Mouse (Mus musculus): ENCODE data around the gene Plekhh2. TPM values are rescaled to one million over a fixed set of nuclear protein-coding genes. Genes with fewer than 3 reads are reported as not detected.

The Plekhh2 gene
- total and polyA plus RNA-seq, 3 experiments = 0.21 to 1.7 (median 1.1) TPM

- in situ Hi-C loops (cut with MboI; ENCODE audit: low pct_ligation_motif_present, low pct_unique_long_range_greater_than_20kb, low sequenced_read_pairs) (no loop called here), dilution Hi-C loops (cut with MboI; ENCODE audit: extremely low pct_ligation_motif_present, extremely low pct_unique_long_range_greater_than_20kb, low sequenced_read_pairs) (no loop called here)
- H3K4me1 ChIP-seq (ENCODE audit: control insufficient read depth in 1 of 2, insufficient read depth in 2 of 2) = peaks cover 8 to 20% of the 10 kb centered on the region in 2 experiments; a peak in 3 of 4 replicates
- no peak overlapping the region for H3K27ac ChIP-seq (ENCODE audit: insufficient read depth, low read depth)
- DNase-seq (ENCODE audit: extremely low read depth) = no peak
- H3K9me3 ChIP-seq (replicated peaks; ENCODE audit: low read length) = no peaks in the 10 kb centered on the region
- H3K4me2 ChIP-seq (ENCODE audit: insufficient read depth, low read depth, poor library complexity, severe bottlenecking) = no peak overlapping the region
- TF ChIP-seq KAT2A (IDR thresholded peaks at IDR 0.05; ENCODE audit: insufficient replicate concordance, low read length) = no peak
- TF ChIP-seq E2F4 (IDR thresholded peaks at IDR 0.05; ENCODE audit: insufficient replicate concordance, low read depth, low read length) = no peak
- no peak for TF ChIP-seq RAD21 (IDR thresholded peaks at IDR 0.05; ENCODE audit: low read depth, low read length)
- no peak for TF ChIP-seq BHLHE40 (IDR thresholded peaks at IDR 0.05; ENCODE audit: low read depth, low read length)
- no peak for TF ChIP-seq PAX5 (IDR thresholded peaks at IDR 0.05; ENCODE audit: low read length)
- TF ChIP-seq MAX (IDR thresholded peaks at IDR 0.05; ENCODE audit: low read length) = no peak
- TF ChIP-seq ELF1 (IDR thresholded peaks at IDR 0.05; ENCODE audit: low read depth, low read length) = no peak
- TF ChIP-seq MAFK (IDR thresholded peaks at IDR 0.05; ENCODE audit: insufficient replicate concordance, low read length) = no peak
- no peak for TF ChIP-seq CHD1 (IDR thresholded peaks at IDR 0.05; ENCODE audit: low read depth, low read length)
- no peak for TF ChIP-seq SMC3 (IDR thresholded peaks at IDR 0.05; ENCODE audit: low read depth, low read length)
- TF ChIP-seq RCOR1 (conservative IDR thresholded peaks at IDR 0.05; ENCODE audit: low read depth, low read length) = no peak
- no peak for TF ChIP-seq MEF2A (IDR thresholded peaks at IDR 0.05; ENCODE audit: borderline replicate concordance, low read depth, low read length)
- TF ChIP-seq NRF1 (IDR thresholded peaks at IDR 0.05; ENCODE audit: low read depth, low read length) = no peak
- TF ChIP-seq MAZ (IDR thresholded peaks at IDR 0.05; ENCODE audit: low read depth, low read length) = no peak
- TF ChIP-seq TCF12 (IDR thresholded peaks at IDR 0.05; ENCODE audit: low read depth, low read length) = no peak
- TF ChIP-seq CTCF (conservative IDR thresholded peaks at IDR 0.05 in 1 of 2, IDR thresholded peaks at IDR 0.05 in 1 of 2; ENCODE audit: low read depth in 2 of 2, low read length in 2 of 2) = no peak
- TF ChIP-seq SIN3A (IDR thresholded peaks at IDR 0.05; ENCODE audit: low read length) = no peak
- TF ChIP-seq IRF4 (IDR thresholded peaks at IDR 0.05; ENCODE audit: low read depth, low read length) = no peak
- no peaks in the 10 kb centered on the region for H3K27me3 ChIP-seq (replicated peaks)
- no peak overlapping the region for H3K9ac ChIP-seq (ENCODE audit: insufficient read depth, low read depth)
- H3K36me3 ChIP-seq (replicated peaks in 1 of 2; ENCODE audit: control insufficient read depth in 1 of 2, insufficient read depth in 1 of 2, low read length in 1 of 2) = peaks cover 0 to 24% of the 10 kb centered on the region in 2 experiments
- H3K79me2 ChIP-seq (replicated peaks; ENCODE audit: control insufficient read depth, extremely low read depth, insufficient read depth, poor library complexity, severe bottlenecking) = no peaks in the 10 kb centered on the region
- no peak overlapping the region for H3K4me3 ChIP-seq (replicated peaks in 1 of 3; ENCODE audit: low read depth in 2 of 3, low read length in 2 of 3, poor library complexity in 1 of 3)
These were observed 120.1 kb downstream of the Plekhh2 start for GRCm38 (mm10) chr17:84631836-84632235.

- in situ Hi-C loops (cut with MboI; ENCODE audit: low pct_ligation_motif_present, low pct_unique_long_range_greater_than_20kb, low sequenced_read_pairs) (no loop called here), dilution Hi-C loops (cut with MboI; ENCODE audit: extremely low pct_ligation_motif_present, extremely low pct_unique_long_range_greater_than_20kb, low sequenced_read_pairs) (no loop called here)
- H3K27me3 ChIP-seq (replicated peaks) = no peaks in the 10 kb centered on the region
- TF ChIP-seq UBTF (IDR thresholded peaks at IDR 0.05; ENCODE audit: low read depth, low read length) (no peak), MAFK (IDR thresholded peaks at IDR 0.05; ENCODE audit: insufficient replicate concordance, low read length) (no peak; the same call in 1 of the 2 replicates), MAX (IDR thresholded peaks at IDR 0.05; ENCODE audit: low read length) (no peak), ZNF384 (IDR thresholded peaks at IDR 0.05; ENCODE audit: low read depth, low read length) (no peak), IRF4 (IDR thresholded peaks at IDR 0.05; ENCODE audit: low read depth, low read length) (0 out of 2 replicates have a peak, but pooled peaks have one; percentile 11), TBP (conservative IDR thresholded peaks at IDR 0.05; ENCODE audit: low read depth, low read length) (no peak), EP300 (IDR thresholded peaks at IDR 0.05; ENCODE audit: low read length) (no peak), RCOR1 (conservative IDR thresholded peaks at IDR 0.05; ENCODE audit: low read depth, low read length) (no peak), ZKSCAN1 (IDR thresholded peaks at IDR 0.05; ENCODE audit: borderline replicate concordance, low read depth, low read length) (no peak), TCF12 (IDR thresholded peaks at IDR 0.05; ENCODE audit: low read depth, low read length) (0 out of 2 replicates have a peak, but pooled peaks have one; percentile 7), HCFC1 (IDR thresholded peaks at IDR 0.05; ENCODE audit: low read depth, low read length) (no peak), PAX5 (IDR thresholded peaks at IDR 0.05; ENCODE audit: low read length) (no peak), E2F4 (IDR thresholded peaks at IDR 0.05; ENCODE audit: insufficient replicate concordance, low read depth, low read length) (no peak), JUND (conservative IDR thresholded peaks at IDR 0.05; ENCODE audit: low read depth, low read length) (no peak), USF2 (conservative IDR thresholded peaks at IDR 0.05; ENCODE audit: low read depth, low read length) (no peak), CHD2 (IDR thresholded peaks at IDR 0.05; ENCODE audit: low read length) (no peak), NELFE (IDR thresholded peaks at IDR 0.05; ENCODE audit: low read depth, low read length) (no peak), ETS1 (conservative IDR thresholded peaks at IDR 0.05; ENCODE audit: low read depth, low read length) (no peak), BHLHE40 (IDR thresholded peaks at IDR 0.05; ENCODE audit: low read depth, low read length) (peak; percentile 96), SMC3 (IDR thresholded peaks at IDR 0.05; ENCODE audit: low read depth, low read length) (no peak)
- H3K79me2 ChIP-seq (replicated peaks; ENCODE audit: control insufficient read depth, extremely low read depth, insufficient read depth, poor library complexity, severe bottlenecking) = no peaks in the 10 kb centered on the region
- peaks cover 5 to 14% of the 10 kb centered on the region in 2 experiments; a peak in 3 of 4 replicates for H3K4me1 ChIP-seq (ENCODE audit: control insufficient read depth in 1 of 2, insufficient read depth in 2 of 2)
- H3K4me3 ChIP-seq (replicated peaks in 1 of 3; ENCODE audit: low read depth in 2 of 3, low read length in 2 of 3, poor library complexity in 1 of 3) = peak overlapping the region in 1 of 3 experiments; percentile 1
- peak overlapping the region; percentile 4 for H3K4me2 ChIP-seq (ENCODE audit: insufficient read depth, low read depth, poor library complexity, severe bottlenecking)
- H3K9me3 ChIP-seq (replicated peaks; ENCODE audit: low read length) = no peaks in the 10 kb centered on the region
- no peak for DNase-seq (ENCODE audit: extremely low read depth)
- H3K27ac ChIP-seq (ENCODE audit: insufficient read depth, low read depth) = no peak overlapping the region
- peaks cover 0 to 29% of the 10 kb centered on the region in 2 experiments for H3K36me3 ChIP-seq (replicated peaks in 1 of 2; ENCODE audit: control insufficient read depth in 1 of 2, insufficient read depth in 1 of 2, low read length in 1 of 2)
- 0 out of 2 replicates have a peak overlapping the region, but pooled peaks have one; percentile 26 for H3K9ac ChIP-seq (ENCODE audit: insufficient read depth, low read depth)
These were observed 121.7 kb downstream of the Plekhh2 start for GRCm38 (mm10) chr17:84633443-84633842.
